Mouse (Mus musculus) thymus, postnatal 36 days (tissue): ENCODE data around the gene Nrde2.
"Not testable (repeated sequence)": the region's sequence is repeated elsewhere in the genome, so short reads cannot be mapped to it uniquely, and the experiment has no call there.

Experiments used
- DNase-seq, 2 experiments: peaks; one replicate each; pipeline ENCODE4 v3.0.0; 2022; ENCODE audit warnings: mixed read lengths in 2 of 2

The Nrde2 gene

DNA sequence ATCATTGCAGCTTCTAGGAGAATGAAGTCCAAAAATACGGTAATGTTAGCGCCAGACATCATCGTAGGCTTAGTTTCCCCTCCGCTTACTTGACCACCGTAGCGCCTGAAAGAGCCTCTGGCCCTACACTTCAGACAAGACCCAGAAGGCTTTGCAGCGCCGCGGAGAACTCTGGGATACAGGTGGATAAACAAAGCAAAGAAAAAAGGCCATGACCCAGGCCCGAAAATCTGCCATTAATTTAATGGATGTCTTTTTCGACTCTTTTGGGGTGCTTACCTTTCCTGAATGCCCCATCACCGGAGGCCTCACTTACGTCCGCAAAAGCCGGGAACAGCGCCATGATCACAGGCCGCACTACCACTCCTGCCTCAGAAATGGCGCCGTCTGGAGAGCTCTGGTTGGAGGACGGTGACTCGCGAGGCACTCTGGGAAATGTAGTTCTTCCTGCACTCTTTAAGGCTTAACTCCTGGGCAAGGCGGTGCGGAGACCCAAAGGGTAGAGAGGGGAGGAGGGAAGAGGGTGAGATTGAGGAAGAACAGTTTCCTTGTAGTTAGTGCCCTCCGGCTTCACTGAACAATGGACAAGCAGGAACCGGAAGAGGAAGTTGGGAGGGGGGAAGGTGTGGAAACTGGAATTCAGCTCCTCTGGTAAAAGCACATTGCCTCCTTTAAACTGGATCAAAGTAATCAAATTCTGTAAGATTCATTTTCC, at the start of gene Nrde2:
TSS of gene Nrde2 (minus strand) at position 393 of the 715 bp plus-strand sequence.
- peak; percentile 88 to 91 for DNase-seq

DNA sequence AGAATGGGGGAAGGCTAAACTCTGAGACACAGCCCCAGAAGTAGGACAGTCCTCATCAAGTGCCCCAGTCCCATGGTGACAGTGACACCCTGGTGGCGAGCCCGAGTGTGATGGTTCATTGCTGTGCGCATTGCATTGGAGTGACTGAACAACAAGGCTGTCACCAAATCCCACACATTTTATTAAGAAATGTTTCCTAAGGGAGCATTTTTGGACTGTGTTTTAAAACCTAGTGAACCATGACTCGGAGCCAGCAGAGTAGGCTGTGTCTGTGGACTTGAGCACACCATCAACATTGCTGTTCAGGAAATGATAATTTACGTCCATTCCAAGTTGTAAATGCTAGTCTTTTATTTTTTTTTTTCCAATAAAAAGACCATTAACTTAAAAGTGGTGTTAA, 47.5 kb upstream of the Nrde2 start:
- DNase-seq: no peak

DNA sequence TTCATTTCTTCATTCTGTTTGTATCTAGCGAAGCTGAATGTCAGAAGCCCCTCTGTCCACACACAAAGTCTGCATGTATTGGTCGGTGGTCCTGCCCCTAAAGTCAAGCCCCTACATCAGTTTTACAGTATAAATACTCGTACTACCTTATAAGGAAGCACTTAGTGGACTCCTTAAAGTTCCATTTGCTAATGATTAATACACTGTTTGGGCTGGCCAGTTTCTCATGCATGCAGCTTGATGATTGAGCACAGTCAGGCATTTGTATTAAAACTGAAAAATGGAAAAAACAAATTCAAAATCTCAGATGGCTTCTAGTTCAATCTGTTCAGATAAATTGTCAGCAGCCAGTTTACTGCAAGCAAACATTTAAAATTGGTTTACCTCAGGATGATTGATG, 47.1 kb upstream of the Nrde2 start:
- no peak for DNase-seq

DNA sequence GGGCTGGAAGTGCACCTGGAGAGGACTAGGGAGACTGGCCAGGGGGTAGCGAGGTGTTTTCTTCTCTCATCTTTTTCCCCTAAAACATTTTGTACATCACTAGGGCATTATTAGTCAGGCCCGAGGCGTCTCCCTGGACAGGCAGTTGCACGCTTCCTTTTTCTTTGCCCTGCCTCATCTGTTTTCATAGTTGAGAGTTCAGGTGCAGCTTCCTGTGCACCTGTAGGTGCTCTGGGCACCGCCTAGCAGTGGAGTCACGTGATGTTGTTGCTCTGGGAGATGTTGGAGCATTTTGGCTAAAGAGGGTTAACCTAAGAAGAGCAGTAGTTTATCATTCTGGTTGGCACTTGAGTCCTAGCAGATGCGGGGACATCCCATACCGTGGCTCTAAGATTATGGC, 45.7 kb upstream of the Nrde2 start:
- DNase-seq: no peak

DNA sequence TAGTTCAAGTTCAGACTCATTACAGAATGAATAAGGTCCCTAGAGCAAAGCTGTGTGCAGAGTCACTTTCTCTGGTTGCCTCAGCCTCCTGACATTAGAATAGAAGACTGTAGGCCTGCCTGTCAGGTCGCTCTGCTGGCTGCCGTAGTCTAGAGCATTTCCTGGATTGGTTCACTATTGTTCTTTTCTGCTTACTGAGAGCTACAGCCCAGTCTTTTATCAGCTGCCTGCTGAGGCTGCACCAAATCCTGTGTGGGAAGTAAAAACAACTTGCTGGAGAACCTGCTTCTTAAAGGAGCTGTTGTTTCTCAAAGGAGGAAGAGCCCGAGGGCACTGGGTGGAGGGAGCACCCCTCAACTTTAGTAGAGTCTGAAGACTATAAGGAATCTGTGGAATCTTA, 44.3 kb upstream of the Nrde2 start:
- no peak for DNase-seq

DNA sequence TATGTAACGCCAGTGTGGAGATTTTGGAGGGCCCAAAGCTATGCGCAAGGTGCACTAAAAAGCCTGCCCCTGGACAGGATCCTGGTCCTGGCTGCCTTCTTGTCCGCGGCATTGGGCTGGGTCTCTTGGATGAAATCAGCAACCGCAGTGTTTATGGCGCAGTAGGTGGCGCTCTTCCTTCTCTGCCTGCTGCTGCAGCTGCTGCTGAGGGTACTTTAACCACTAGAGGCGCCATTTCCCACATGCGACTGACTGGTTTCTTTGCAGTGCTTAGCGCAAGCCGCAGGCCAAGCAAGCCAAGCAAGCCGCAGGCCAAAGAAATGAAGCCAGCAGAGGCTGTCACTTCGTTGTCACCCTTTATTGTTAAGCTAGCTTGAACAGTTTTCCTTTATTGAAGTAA, 42.4 kb upstream of the Nrde2 start:
- DNase-seq: peak; percentile 86 to 87

DNA sequence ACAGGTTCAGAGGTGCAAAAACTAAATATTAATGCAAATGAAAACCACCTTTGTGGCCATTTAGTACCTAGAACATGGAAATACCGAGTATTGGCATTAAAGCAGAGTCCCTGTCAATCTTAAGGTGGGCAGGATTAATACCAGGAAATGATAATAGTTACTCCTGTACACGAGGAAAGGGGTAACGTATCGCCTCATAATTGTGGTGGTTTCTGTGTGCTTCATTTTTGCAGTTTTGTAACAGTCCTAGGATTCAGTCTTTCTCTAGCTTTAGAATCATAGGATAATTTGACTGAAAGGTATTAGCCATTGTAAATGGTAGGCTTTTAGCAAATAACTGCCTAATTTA, 41.9 kb upstream of the Nrde2 start:
- DNase-seq: no peak

DNA sequence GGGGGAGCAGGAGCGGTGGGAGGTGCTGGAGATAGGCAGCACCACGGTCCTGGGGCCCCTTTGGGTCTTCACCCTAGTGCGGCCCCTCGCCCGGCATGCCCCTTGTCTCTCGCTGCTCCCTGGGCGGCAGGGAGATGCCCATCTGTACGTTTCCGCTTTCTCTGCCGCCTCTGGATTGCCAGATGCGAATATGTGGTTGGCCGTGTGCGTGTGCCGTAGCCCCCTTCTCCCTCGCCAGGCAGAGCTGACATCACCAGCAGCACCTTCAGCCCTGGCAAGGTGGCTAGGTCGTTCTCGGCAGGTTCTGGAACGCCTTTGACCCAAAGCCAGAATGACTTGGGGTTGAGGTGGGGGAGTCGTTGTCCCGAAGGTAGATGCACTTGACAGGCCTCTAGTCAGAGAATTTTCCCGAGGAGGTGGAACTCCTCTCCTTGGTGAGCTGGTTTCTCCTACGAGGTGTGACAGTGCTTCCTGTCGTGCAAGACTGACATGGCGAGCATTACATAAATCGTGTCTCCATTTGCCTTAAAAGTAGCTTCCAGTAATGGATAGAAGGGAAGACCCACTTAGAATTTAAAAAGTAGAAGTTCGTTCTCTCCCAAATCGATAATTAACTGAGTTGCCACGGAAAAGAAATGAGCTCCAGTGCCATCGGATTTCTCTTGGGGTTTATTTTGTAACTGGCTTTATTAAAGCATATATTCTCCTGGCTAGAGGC, 41.4 kb upstream of the Nrde2 start:
- DNase-seq: no peak

DNA sequence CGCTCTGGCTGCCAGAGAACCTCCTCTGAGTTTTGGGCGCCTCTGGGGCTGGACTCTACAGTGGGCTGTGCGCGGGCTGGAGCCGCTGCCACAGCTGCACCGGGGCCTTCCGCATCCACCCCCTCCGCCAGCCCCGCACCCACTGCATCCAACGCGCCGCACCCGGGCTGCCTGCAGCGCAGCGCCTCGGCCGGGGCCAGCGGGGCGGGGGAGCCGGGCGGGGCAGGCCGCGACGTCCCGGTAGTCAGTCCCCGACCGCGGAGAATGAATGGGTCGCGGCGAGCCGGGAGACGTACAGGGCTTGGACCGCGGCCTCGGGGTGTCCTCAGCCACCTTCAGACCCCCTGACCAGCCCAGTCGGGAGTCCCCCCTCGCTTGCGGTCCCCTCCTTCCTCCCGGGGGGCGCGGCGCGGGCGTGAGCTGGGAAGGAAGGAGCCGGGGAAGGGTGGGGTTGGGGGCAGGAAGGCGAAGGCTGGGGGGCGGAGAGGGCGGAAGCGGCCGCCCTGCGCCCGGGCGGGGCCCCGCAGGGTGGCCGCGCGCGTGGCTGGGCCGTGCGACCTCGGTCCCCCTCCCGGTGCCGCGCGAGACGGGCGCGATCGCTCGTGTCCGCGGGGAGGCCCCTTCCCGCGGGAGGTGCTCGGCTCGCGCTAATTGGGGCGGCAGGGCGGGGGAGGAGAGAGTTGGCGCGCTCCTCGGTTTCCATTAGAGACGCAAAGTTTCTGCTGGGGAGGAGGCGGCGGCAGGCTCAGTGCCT, 40.6 kb upstream of the Nrde2 start:
- peak; percentile 77 to 84 for DNase-seq

DNA sequence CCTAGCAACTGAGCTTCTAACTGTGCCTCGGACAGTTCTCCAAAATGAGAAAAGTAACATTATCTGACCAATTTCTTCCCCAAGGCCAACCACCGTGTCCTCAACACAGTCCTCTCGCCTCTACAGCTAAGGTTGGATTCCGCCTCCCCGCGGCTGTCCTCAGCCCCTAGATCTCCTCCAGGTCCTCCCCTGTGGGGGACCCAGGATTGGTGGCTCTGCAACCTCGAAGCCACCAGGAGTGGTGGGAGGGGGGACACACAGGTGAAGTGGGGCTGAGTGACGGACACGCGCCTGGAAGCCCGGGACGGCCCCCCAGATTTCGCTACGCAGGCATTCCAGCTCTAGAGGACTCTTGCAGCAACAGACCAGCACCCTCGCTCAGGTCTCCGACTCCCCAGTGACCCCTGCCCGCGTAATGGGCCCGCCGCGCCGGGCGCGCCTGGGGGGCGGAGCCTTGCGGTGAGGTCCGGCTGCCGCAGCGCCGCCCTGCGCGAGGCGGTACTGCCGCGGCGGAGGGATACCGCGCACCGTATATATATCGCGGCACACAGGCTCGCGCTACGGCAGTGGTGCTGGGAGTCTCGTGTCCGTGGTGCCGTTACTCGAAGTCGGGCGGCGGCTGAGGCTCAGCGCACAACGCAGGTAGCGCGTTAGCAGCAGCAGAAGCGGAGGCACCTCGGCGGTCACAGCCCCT, 39.7 kb upstream of the Nrde2 start, which contains the start of gene Calm1:
TSS of gene Calm1 (plus strand) at position 469 of the 694 bp plus-strand sequence.
- peak; percentile 94 to 95 for DNase-seq

DNA sequence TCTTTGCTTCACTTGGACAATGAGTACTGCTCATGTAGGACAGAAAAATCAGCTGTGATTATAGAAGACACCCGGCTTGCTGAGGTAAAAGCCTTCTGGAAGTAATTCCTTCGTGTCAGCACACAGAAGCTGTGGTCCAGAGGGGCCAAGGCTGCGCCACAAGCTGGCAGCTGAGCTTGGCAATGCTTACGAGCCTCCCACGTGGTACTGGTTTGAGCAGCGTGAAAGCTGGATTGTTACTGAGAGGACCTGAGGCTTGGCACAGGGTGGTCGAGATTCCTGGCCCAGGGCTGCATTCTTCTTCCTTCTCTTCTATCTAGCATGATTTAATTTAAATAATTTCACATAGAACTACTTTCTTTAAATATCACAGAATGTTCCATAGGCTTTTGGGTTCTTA, 37.3 kb upstream of the Nrde2 start:
- no peak for DNase-seq

DNA sequence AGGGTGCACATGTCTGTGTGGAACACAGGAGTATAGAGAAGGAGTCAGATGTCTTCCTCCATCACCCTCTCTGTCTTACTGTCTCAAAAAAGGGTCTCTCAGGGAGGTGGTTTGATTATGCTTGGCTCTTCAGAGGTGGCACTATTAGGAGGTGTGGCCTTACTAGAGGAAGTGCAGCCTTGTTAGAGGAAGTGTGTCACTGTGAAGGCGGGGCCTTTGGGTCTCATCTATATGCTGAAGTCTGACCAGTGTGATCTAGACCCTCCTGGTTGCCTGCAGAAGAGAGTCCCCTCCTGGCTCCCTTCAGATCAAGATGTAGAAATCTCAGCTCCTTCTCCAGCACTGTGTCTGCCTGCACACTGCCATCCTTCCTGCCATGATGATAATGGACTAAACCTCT, 34.7 kb upstream of the Nrde2 start:
- DNase-seq: no peak

DNA sequence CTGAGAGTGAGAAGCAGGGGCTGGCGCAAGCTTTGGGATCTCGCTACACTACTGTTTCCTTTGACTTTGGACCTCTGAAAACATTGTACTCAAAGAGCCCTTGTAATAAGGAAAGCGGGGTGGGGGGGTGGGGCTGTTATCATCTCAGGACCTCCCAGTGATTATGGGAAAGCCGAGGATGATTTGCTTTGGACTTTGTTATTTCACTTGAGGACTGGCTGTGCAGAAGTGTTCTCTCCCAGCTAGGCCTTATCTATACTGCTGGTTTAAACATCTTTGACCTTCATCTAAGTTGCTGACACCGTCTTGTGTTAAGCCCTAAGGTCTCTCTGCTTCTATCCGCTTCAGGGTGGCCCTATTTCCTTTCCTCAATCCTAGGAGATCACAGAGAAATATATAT, 31.3 kb upstream of the Nrde2 start:
- no peak for DNase-seq

DNA sequence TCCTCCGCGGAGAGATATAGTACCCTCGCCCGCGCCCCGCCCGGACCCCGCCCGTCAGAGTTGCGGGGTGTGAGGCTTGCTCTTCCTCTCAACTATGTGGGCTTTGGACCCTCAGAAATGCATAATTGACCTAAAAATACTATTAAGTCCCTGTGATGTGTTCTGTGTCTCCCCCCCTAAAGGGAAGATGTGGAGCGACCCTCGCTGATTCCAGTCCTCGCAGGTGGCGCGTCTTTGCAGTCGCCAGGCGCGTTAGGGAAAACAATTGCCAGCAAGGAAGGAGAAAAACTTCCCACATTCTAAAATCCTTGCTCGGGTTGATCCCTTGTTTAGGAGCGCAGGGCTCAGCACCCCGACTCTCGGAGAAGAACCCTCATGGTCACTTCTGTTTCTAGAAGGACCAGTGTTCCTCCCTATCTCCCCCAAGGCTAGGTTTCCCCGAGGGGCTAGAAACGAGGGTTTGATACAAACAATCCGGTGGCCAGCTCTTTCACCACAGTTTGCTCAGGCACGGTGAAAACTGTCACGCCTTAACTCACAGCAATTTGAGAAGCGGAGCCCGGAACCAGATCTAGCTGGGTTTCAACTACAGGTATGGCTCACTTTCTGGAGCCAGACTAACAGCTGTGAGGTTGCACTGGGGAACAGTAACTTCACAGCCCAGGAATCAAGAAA, 28.4 kb upstream of the Nrde2 start:
- peak; percentile 41 to 46 for DNase-seq

DNA sequence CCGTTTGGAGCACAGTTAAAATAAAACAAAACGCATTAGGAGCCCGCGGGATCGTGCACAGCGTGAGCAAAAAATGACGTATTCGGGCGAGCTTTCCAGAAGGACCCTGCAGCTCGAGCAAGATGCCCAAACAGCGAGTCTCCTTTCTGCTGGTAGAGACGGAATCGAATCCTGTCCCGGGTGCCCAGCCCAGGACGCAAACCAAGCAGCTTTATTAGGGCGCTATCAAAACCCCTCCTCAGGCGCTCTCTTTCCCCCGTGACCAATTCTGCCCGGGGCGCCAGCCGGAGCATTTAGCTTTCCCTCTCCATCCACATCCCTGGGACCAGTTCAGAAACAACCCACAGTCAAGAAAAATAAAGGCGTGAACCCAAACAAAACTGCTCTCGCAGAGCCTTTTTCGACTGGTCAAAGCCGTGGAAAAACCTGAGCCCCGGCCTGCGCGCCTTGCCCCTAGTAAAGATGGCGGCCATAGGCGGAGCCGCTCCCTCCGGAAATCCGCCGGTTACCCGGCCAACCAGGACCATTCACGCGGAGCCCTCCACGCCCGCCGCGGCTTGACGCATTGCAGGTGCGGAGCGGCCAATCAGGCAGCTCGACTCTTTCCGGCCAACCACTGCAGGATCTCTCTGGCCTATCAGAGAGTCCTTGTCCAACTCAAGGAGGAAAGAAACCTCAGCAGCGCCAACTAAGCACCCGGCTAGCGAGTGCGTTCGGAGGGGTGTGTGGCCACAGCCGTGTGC, 27.7 kb upstream of the Nrde2 start:
- peak; percentile 97 to 99 for DNase-seq

DNA sequence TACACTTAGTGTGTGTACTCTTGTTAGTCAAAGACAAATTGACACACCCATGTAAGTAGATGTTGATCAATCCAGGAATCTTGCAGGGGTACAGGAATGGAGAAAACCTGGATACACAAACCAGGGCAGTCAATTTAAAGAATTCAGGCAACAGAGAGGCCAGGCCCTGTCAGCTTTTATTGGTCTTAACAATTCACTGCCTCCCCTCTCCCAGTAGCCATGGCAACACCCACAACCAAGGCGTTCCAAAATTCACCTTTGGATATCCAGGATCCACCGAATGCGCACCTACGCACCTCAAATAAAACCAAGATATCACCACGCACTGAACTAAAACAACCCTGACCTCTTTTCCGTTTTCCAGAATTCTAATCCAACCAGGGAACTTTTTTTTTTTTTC, 26.9 kb upstream of the Nrde2 start:
- DNase-seq: no peak

DNA sequence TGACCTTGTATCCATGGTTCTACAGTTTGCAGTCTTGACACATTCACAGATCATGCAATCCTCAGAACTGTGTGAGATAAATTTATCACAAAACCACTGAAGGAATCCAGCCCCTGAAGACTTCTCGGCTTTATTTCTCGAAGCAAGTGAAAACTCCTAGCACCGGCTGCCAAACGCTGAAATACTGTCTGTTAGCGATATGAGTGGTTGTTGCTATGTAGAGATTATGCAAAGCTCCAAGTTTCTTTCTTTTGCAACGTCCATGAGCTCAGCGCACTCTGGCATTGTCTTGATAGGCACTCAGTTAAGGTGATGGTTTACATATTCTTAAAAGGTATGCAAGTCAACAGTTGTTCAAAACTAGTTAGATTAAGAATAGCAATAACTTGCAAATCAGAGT, 26.4 kb upstream of the Nrde2 start:
- no peak for DNase-seq

DNA sequence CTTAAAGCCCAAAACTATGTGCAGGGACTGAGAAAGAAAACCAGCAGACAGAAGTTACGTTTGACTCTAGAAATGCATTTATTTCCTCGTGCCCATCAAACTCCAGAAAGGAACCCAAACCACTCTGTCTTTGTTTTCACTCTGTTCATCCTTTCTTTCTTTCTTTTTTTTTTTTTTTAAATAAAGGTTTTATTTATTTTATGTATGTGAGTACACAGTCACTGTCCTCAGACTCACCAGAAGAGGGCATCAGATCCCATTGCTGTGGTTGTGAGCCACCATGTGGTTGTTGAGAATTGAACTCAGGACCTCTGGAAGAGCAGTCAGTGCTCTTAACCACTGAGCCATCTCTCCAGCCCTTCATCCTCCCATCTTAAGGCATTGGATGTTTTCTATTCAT, 25.5 kb upstream of the Nrde2 start:
- not testable (repeated sequence) for DNase-seq

DNA sequence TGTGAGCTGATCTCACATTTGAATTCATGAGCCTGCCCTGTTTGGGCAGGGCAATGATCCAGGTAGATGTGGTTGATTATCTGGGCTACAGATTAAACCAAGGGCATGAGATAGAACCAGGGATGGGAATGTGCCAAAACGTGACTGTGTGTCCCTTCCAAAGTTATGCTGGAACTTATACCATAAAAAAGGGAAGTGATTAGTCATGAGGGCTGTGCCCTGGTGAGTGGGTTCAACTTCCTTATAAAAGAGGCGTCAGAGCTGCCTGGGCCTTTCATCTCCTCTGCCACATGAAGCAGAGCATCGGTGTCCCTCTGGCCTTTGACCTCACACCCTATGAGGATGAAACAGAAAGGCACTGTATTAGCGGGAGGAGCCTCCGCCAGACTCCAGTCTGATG, 24.5 kb upstream of the Nrde2 start:
- no peak for DNase-seq

DNA sequence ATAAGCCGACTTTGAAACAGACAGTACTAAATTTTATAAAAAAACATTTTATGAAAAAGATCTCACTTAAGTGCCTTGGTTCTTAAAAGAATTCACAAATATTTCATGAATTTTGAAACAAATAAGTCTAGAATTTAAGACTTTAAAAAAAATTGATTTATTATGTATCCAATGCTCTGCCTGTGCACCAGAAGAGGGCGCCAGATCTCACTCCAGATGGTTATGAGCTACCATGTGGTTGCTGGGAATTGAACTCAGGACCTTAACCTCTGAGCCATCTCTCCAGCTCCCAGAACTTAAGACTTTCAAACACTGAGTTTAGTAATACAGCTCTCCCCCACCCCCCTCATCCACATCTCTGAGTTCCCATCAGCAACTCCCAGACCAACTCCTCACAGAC, 23.2 kb upstream of the Nrde2 start:
- DNase-seq: no peak

DNA sequence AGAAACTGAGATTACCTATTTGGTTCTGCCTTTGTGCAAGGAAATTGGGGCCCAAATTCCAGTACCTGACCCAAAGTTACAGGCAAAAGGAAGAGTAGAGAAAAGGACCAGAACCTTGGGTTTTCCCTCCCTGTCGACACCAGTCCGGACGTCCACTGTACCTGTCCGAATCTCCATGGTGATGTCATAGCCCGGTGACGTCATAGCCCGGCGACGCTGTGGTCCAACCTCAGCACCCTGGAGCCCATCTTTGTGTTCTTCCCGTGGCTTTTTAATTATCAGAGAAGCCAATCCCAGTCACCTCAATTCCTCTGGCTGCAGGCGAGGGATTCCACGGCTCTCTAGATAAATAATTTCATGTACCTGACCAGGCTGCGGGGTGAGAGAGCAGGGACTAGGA, 21.3 kb upstream of the Nrde2 start:
- DNase-seq: no peak

DNA sequence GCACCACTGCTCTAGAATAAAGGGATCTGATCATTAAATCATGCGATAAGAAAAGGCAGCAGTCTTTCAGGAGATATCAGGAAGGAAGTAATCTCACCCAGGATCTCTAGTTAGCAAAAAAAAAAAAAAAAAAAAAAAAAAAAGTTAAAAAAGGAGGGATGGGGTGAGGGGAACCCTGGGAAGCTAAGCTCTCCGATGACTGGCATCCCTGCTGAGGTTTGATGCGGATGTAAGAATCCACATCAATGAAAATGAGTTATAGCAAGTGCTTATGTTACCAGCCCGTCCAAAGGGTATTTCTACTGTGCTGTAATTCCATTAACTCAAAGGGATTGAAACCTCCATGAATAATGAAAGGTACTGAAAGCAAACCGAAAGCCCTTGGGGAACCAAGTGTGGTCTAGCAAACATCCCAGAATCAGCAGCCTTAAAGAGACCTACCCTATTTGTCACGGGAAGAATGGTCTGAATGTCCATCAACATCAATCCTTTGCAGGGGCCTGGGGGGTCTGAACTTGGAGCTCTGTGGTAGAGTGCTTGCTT, 19.5 kb upstream of the Nrde2 start:
- no peak for DNase-seq
